8 mouse cellular contexts compared by ENCODE assay signal in the genomic region with DNA sequence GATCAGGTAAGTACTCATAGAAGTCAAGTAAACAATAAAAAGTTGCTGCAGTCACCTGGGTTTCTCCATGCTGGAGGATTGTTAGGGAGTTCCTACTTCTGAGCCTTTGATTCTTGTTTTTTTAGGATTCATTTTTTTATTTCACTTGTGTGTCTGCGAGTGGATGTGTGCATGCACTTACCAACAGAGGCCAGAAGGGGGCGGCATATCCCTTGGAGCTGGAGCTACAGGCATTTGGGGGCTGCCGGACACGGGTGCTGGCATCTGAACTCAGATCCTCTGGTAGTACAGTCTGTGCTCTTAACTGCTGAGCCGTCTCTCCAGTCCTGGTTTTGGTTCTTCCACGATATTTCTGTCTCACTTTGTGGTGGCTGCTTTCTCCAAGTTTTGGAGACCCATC. TPM values are rescaled to one million over a fixed set of nuclear protein-coding genes. Genes with fewer than 3 reads are reported as not detected.
DNase-seq lines count a peak whose midpoint lies in the region; ATAC-seq and TF ChIP-seq lines count a peak whose summit lies in the region.
"Had no signal": no experiment of that assay in that cellular context is flagged by ENCODE, and none has a peak within 500 bp of the region (broad histone marks: within the 10 kb centered on the region; RNA-seq: fewer than 3 reads in every experiment).

No protein-coding gene starts in this region.

- no peak for ATAC-seq in kidney, embryonic 16.5 days (ENCODE audit: low FRiP score, low TSS enrichment)
- ATAC-seq in activated CD4-positive, CD25-positive, alpha-beta regulatory T cell, adult 4 months, result no peak

- no peaks in the 10 kb centered on the region for H3K4me1 ChIP-seq in kidney, adult 2 months (ENCODE audit: control insufficient read depth, insufficient read depth, low read length)
- H3K4me1 ChIP-seq in kidney, embryonic 16.5 days (ENCODE audit: insufficient read depth, low read length), result no peaks in the 10 kb centered on the region

- H3K27me3 ChIP-seq in kidney, adult 2 months (replicated peaks; ENCODE audit: control insufficient read depth, insufficient read depth, low read length), result no peaks in the 10 kb centered on the region
- no peaks in the 10 kb centered on the region for H3K27me3 ChIP-seq in kidney, embryonic 16.5 days (ENCODE audit: insufficient read depth, low read length)

- TF ChIP-seq POLR2A in kidney, adult 2 months (IDR thresholded peaks at IDR 0.05; ENCODE audit: low read depth, low read length), result no peak

- H3K27ac ChIP-seq in kidney, adult 2 months (ENCODE audit: insufficient read depth, low read depth, low read length), result no peak overlapping the region
- H3K27ac ChIP-seq in kidney, embryonic 16.5 days (ENCODE audit: low read length), result no peak overlapping the region

- H3K4me3 ChIP-seq in kidney, adult 2 months (ENCODE audit: insufficient read depth, low read depth, low read length), result no peak overlapping the region
- H3K4me3 ChIP-seq in kidney, embryonic 16.5 days (ENCODE audit: low read length), result no peak overlapping the region

- no peaks in the 10 kb centered on the region for H3K36me3 ChIP-seq in kidney, adult 2 months (ENCODE audit: control insufficient read depth, insufficient read depth, low read length)
- no peaks in the 10 kb centered on the region for H3K36me3 ChIP-seq in kidney, embryonic 16.5 days (ENCODE audit: insufficient read depth, low read length)

- WGBS in kidney, adult 2 months, result 67% methylated on average over 6 of the region's 6 CpGs
- WGBS in kidney, embryonic 16.5 days, result 63% methylated on average over 6 of the region's 6 CpGs

- no peak overlapping the region for H3K4me2 ChIP-seq in kidney, embryonic 16.5 days (replicated peaks; ENCODE audit: low read depth, low read length)

- no peak overlapping the region for H3K9ac ChIP-seq in kidney, embryonic 16.5 days (replicated peaks; ENCODE audit: low read length)

- H3K9me3 ChIP-seq in kidney, embryonic 16.5 days (ENCODE audit: low read length), result no peaks in the 10 kb centered on the region

- peak; percentile 34; the same call in 1 of the 2 replicates for TF ChIP-seq CTCF in kidney, adult 2 months (conservative IDR thresholded peaks at IDR 0.05; ENCODE audit: insufficient read depth, insufficient read length, low read depth, low read length)

- no peak for DNase-seq in kidney, adult 2 months
- DNase-seq in 416B (ENCODE audit: low read depth) (peak; percentile 25), ES-CJ7 (ENCODE audit: low read depth, low spot score) (peak; percentile 79)
- peak; percentile 8 for DNase-seq in forelimb bud, embryonic 11.5 days (ENCODE audit: low read depth, low spot score)
- no peak for DNase-seq in ovary, postnatal 36 days (ENCODE audit: low spot score)
- DNase-seq: gastrocnemius, postnatal 25 days had no signal

RNA-seq across cellular contexts. Expression of gene Nptx2, which starts 31.0 kb away (rescaled TPM):
- polyA plus RNA-seq in kidney, adult 2 months (2012; rRNA removed), result 0.20 and 0.33 TPM in 2 replicates
- polyA plus RNA-seq in kidney, embryonic 16.5 days (2015; fragmentation: Nextera tagmentation; extraction: Ambion mirVana), result 0.80 and 0.90 TPM in 2 replicates
- not detected for polyA plus RNA-seq in activated CD4-positive, CD25-positive, alpha-beta regulatory T cell, adult 4 months (2017; shearing (Covaris generic))

Comparison
In these comparisons a context has a peak if more than half of its experiments do, and no peak if none do; other contexts are left out.
1. DNase-seq: peak in 416B (single experiment), ES-CJ7 (single experiment) and forelimb bud, embryonic 11.5 days (single experiment); none in kidney, adult 2 months (single experiment) and ovary, postnatal 36 days (single experiment).